Mouse (Mus musculus) v-Abl transformed pro-B cells (cell line): ENCODE results near the gene Gpc1.

Experiments
- in situ Hi-C, 2 experiments: fragments of 400-800 bp; cut with MboI; formaldehyde crosslinking; loops; one replicate each; pipeline ENCODE4 v1.15.1; 2025; ENCODE audit not compliant: unreplicated experiment in 2 of 2

The Gpc1 gene

GRCm38 (mm10) chr1:92831188-92832001 is at the start of gene Gpc1:
TSS of gene Gpc1 (plus strand) at chr1:92831645.
- in situ Hi-C loops, result loop anchor here in 1 of 2 experiments (25.0 kb wide), 1 partner anchor 219 kb away; the partner anchor contains the start of genes Olfr12 and Olfr1410

- in situ Hi-C loops, result no loop called here
Measured at GRCm38 (mm10) chr1:92781862-92782261, 49.6 kb upstream of the Gpc1 start.

- in situ Hi-C loops, result no loop called here
Measured at GRCm38 (mm10) chr1:92782587-92782986, 48.9 kb upstream of the Gpc1 start.

- in situ Hi-C loops, result no loop called here
Measured at GRCm38 (mm10) chr1:92787221-92787620, 44.2 kb upstream of the Gpc1 start.

GRCm38 (mm10) chr1:92788049-92788448 is 43.4 kb upstream of the Gpc1 start:
- in situ Hi-C loops, result no loop called here

DNA sequence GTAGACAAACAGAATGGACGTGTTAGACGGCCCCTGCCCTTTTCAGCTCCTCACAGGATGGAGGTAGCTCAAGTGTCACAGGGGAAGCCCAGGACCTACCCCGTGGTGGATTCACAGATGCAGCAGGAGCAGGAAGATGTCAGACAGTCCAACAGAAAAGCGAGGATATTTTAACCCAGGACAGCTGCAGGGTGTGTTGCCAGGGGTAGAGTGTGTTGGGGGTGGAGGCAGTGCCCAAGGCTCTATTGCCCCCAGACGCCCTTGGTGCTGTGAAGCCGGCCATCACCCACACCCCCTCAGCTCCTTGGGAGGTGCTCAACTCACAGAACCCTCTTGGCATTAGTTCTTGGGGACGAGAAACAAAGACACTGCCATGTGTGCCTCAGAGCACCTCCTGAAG is 40.8 kb upstream of the Gpc1 start:
- in situ Hi-C loops, result no loop called here

DNA sequence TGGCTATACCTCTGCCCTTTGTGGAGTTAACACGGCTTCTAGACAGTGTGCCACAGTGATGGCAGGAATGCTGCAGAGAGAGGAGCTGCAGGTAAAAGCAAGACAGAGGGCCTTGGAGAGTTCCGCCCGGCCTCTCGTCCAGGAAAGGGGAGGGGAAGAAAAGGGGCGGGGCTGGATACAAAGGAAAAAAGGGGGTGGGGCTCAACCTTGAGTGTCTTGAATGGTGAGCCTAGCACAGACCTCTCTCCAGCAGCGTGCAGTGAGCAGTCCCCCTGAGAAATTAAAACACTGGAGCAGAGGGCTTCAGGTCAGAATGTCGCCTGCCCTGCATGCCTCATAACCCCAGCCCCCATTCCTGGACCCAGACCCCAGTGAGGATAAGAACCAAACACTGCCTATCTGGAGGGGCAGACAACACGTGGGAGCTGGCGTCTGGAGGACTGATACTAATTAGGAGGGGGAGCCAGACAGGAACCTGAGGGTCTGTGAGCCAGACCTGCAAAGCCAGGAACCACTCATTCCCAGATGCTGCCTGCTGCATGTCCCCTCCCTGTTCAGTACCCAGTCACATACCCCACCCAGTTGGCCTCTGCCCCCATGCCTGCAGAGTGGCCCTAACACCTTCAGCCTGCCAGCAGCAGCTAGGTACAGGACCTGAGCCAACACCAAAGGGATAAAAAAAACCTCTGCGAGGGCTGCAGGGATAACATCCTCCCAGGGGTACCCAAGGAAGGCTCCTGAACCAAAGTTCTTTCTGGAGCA is 40.2 kb upstream of the Gpc1 start:
- in situ Hi-C loops, result no loop called here

GRCm38 (mm10) chr1:92793781-92794180 is 37.7 kb upstream of the Gpc1 start:
- in situ Hi-C loops, result no loop called here

- in situ Hi-C loops, result no loop called here
Measured at GRCm38 (mm10) chr1:92798425-92798824, 33.0 kb upstream of the Gpc1 start.

DNA sequence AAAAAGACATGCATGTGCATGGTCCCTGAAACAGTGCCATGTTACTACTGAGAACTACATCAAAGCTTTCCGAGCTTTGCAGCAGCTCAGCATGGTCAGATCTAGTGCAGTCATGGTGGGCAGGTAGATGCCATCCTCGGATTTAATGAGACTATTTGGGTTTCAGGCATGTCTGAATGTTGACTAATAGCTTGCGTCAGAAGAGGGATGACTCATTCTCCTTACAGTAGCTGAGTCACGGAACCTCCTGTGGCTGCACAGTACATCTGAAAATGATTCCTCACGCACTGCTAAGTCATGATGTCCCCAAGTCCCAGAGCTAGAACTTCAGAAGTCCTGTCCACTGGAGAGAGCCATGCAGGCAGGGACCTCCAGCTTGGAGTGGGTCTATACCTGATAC is 31.8 kb upstream of the Gpc1 start:
- in situ Hi-C loops, result no loop called here

DNA sequence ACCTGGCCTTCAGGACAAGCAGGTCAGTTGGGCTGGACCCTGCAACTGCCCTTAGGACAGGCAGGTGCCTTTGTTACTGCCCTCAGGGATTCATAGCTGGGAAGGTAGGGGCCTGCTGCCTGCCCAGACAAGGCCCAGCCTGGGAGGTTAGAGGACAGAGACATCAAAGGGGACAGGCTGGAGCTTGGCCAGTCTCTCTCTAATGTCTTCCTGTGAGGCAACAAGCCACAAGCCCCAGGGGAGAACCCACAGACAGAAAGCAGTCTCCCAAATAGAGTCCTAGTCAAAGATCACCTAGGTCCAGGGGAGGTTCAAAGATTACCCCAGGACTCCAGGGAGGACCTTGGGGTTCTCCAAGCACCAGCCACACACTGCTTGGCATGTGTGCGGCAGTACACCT is 29.1 kb upstream of the Gpc1 start:
- in situ Hi-C loops, result no loop called here

- in situ Hi-C loops, result no loop called here
Measured at GRCm38 (mm10) chr1:92803376-92803775, 28.1 kb upstream of the Gpc1 start.

DNA sequence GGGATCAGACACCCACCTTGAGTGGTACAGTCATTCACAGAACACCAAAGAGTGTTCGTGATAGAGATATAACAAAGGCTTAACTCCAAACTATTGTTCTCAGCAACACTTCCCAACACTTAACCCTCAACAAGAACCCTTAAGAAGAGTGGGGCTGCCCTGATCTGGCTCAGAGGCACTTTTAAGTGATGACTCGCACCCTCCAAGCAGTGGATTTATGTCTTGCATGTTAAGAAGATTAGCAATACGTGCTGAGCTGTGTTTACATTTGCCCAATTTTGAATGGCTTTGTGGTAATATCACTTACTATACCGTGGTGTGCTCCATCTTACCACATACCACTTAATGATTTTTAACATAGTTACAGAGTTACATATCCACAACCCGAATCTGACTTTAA is 26.3 kb upstream of the Gpc1 start:
- in situ Hi-C loops, result no loop called here

- in situ Hi-C loops, result no loop called here
Measured at GRCm38 (mm10) chr1:92805836-92806235, 25.6 kb upstream of the Gpc1 start.

GRCm38 (mm10) chr1:92806720-92807119 is 24.7 kb upstream of the Gpc1 start:
- in situ Hi-C loops, result no loop called here

DNA sequence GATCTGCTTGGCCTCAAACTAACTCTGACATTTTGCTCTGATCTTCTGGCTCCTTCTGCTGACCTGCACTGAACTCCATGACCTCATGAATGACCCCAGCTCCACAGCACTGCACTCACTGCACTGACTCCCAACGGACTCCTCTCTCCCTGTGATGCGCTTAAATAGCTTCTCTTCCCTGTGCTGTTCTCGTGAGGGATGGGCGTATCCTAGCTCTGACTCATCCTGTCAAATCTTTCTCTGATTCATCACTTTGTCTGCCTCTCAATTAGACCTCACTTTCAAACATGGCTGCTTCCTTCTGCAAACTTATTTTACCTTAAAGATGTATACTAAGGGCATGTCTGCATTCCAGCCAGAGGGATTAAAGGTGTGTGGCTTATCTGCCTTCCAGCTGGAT is 21.8 kb upstream of the Gpc1 start:
- in situ Hi-C loops, result no loop called here

DNA sequence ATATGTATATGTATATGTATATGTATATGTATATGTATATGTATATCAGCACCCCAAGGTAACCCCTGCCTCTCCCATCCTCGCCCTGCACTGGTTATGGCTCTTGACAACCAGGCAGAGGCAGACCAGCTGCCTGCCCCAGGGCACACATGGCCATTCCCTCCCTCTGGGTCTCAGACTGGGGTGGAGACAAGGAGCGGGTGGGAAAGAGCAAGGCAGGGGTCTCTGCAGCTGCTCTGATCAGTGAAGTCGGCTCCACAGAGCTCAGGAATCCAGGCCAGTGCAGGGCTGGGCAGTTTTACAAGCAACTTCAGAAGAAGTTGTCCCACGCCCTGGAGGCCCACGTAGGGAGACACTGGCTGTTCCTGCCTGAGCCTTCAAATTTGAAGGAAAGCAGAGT is 17.1 kb upstream of the Gpc1 start:
- in situ Hi-C loops, result no loop called here

- in situ Hi-C loops, result no loop called here
Measured at GRCm38 (mm10) chr1:92815100-92815499, 16.3 kb upstream of the Gpc1 start.

DNA sequence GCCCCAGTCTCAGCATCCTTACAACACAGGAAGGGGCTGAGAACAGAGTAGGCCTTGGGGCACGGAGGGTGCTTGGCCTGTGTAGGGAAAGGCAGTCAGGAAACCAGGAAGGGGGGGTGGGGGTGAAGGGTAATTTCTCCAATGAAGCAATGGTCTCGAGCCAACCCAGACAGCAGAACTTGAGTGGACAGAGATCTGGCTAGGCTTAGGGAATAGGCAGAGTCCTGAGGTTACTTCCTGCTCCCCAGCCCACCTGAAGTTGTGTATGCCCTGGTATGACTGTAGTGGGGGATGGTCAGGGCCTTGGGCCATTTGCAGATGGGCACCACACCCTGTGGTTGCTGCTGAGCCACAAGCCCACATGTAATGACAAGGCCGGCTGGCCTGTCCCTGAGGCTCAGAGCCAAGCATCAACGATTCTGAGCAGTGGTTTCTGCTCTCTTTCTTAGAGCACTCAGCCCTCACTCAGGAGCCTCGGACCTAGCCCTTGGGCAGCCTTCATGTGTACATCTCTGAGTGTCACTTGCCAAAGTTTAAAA is 15.6 kb upstream of the Gpc1 start:
- in situ Hi-C loops, result no loop called here

GRCm38 (mm10) chr1:92830626-92831187 is 738 bp upstream of the Gpc1 start:
- in situ Hi-C loops, result loop anchor here in 1 of 2 experiments (25.0 kb wide), 1 partner anchor 218 kb away; the partner anchor contains the start of genes Olfr12 and Olfr1410
